Mouse (Mus musculus) stomach, embryonic 15.5 days (tissue): Measurements from ENCODE around the gene Cfap299. TPM values are rescaled to one million over a fixed set of nuclear protein-coding genes. Genes with fewer than 3 reads are reported as not detected.
"Not testable (repeated sequence)": the region's sequence is repeated elsewhere in the genome, so short reads cannot be mapped to it uniquely, and the experiment has no call there.

Experiments
- ATAC-seq: fragments of 200-750 bp; cut with Nextera tagmentation; 2 replicates; pipeline ENCODE4 v1.8.0; 2017; ENCODE audit warnings: low read depth, moderate number of reproducible peaks, moderate TSS enrichment; ENCODE audit not compliant: insufficient read depth, low FRiP score
- H3K27ac ChIP-seq: fragments of 300-500 bp; sonication (generic); 2 replicates; pipeline ENCODE4 v1.5.1; 2015; ENCODE audit warnings: mild to moderate bottlenecking, inconsistent platforms
- H3K27me3 ChIP-seq: fragments of 300-500 bp; sonication (generic); replicated peaks from 2 replicates; pipeline ENCODE4 v1.6.1; 2015; ENCODE audit warnings: inconsistent platforms
- H3K36me3 ChIP-seq: fragments of 300-500 bp; sonication (generic); 2 replicates; pipeline ENCODE4 v1.6.1; 2015; ENCODE audit warnings: inconsistent platforms
- H3K4me1 ChIP-seq: fragments of 300-500 bp; sonication (generic); 2 replicates; pipeline ENCODE4 v1.6.1; 2015; ENCODE audit warnings: inconsistent platforms
- H3K4me2 ChIP-seq: fragments of 300-500 bp; sonication (generic); 2 replicates; pipeline ENCODE4 v1.6.1; 2015; ENCODE audit warnings: mild to moderate bottlenecking, inconsistent platforms
- H3K4me3 ChIP-seq: fragments of 300-500 bp; sonication (generic); replicated peaks from 2 replicates; pipeline ENCODE4 v1.5.1; 2015; ENCODE audit warnings: inconsistent platforms
- H3K9ac ChIP-seq: fragments of 300-500 bp; sonication (generic); 2 replicates; pipeline ENCODE4 v1.6.1; 2015; ENCODE audit warnings: inconsistent platforms
- H3K9me3 ChIP-seq: fragments of 300-500 bp; sonication (generic); 2 replicates; pipeline ENCODE4 v1.6.1; 2016; ENCODE audit warnings: inconsistent platforms
- WGBS: fragments of 180-500 bp; shearing (Covaris S2); methylation state at CpG from one replicate; pipeline ENCODE4 v1.1.7; 2015; 5-methylcytosine and 5-hydroxymethylcytosine counted together
- polyA plus RNA-seq: library from polyadenylated mRNA; unstranded; fragments of >200 nt; fragmentation: Nextera tagmentation; extraction: Ambion mirVana; gene quantifications from 2 replicates; pipeline ENCODE4 v1.2.1, GENCODE M21; 2015

Gene Cfap299
- 0.49 and 0.64 TPM in 2 replicates for polyA plus RNA-seq

DNA sequence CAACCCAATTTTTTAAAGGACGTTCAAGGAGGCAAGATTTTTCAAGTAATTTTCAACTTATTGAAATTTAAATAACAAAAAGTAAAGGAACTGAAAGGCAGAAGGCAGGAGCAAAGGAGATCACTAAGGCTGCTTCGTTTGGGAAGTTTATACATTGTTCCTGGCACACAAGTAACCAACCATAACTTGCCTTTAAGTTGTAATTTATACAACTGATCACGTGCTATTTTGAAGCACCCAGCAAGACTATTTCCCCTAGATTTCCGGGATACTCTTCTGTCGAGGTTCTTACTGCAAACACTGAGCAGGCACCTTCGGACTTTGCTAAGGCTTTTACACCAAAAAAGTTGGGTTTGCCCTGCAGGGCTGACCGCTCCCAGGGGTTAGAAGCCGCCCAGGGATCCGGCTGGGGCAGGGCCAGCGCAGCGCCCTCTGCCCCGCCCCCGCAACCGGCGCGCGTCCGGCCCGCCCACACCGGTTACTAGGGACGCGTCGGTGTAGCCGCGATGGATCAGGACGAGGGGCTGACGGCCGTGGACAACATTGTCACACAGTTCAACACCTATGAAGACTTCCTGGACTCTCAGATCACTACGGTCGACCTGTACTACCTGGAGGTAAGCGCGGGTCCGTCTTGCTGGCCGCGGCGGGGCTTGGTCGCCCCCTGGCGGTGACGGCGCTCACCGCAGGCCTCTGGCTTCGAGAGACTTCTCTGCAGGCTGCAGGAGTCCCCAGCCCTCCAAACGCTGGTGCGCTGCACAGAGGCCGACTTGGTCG is at the start of gene Cfap299:
TSS of gene Cfap299 (plus strand) at position 457 of the 777 bp plus-strand sequence.
- Histone ChIP-seq H3K4me3 (peak within 1 kb of the TSS; percentile 59), H3K4me2 (peak within 1 kb of the TSS; percentile 74), H3K9me3 (no peaks in the 10 kb centered on the region), H3K9ac (no peak within 1 kb of the TSS), H3K27ac (no peak within 1 kb of the TSS), H3K4me1 (no peaks in the 10 kb centered on the region), H3K27me3 (no peaks in the 10 kb centered on the region), H3K36me3 (no peaks in the 10 kb centered on the region)
- under 1% methylated on average over 46 of the region's 46 CpGs for WGBS
- peak; percentile 95 for ATAC-seq

DNA sequence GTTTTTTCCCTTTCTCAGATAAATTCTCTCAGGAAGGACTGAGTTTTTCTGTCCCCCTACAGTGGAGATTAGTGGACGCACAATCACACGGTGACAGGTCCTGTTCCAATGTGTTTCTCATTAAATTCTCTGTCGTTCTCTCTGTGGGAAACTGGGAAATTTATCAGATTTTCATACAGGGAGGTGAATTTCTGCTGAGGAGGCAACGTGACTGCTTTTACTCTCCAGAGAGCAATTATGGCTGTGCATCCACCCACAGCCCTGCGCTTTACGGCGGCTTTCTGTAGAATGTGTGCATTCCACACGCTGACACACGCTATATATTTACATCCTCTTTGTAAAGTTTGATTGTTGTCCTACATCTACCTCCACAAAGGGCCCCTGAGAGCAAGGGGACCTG is 47.1 kb upstream of the Cfap299 start:
- WGBS = 58% methylated on average over 9 of the region's 9 CpGs
- H3K36me3 ChIP-seq = no peaks in the 10 kb centered on the region
- ATAC-seq = no peak

DNA sequence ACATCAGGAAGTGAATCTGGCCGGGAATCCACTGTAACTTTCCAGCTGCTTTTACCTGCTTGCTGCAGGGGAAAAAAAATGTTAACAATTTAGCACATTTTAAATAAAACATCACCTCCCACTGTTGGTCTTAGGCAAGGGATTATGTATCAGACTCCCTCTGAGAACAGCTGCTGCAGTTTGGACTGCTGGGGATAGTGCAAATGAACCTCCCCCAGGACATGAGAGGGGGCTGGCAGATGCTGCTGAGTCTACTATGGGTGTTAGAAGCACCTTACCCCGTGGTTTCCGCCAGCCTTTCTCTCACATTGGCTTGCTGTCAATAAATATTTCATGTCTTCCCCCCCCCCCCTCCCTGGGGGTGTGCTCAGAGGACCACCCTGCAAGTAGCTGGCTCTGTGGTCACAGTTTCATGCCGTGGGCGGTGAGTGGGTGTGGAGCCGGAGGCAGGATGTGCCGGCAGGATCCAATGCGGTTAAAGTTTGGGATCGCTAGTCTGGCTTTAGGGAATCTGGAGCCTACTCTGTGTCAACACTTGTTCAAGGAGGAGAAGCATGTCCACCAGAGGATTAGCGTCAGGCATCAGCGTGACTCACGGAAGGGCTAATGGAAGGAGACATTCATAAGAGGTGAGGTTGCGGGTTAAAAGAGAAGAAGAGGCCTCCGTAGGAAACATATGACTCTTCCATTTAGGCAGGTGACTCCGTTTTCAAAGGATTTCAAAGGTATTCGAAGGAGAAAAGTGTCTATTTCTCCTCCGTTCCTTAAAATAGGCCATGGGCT is 45.2 kb upstream of the Cfap299 start:
- no peak overlapping the region for H3K27ac ChIP-seq
- no peak overlapping the region for H3K4me3 ChIP-seq
- H3K36me3 ChIP-seq = no peaks in the 10 kb centered on the region
- no peaks in the 10 kb centered on the region for H3K27me3 ChIP-seq
- H3K4me1 ChIP-seq = no peaks in the 10 kb centered on the region
- no peak for ATAC-seq
- 20% methylated on average over 17 of the region's 17 CpGs for WGBS
- no peak overlapping the region for H3K9ac ChIP-seq
- peak overlapping the region; percentile 37 for H3K4me2 ChIP-seq
- no peaks in the 10 kb centered on the region for H3K9me3 ChIP-seq

More for the DNA sequence above, 47.1 kb upstream of the Cfap299 start:
- H3K4me3 ChIP-seq = no peak overlapping the region
- no peaks in the 10 kb centered on the region for H3K27me3 ChIP-seq
- H3K4me2 ChIP-seq = no peak overlapping the region
- H3K9me3 ChIP-seq = no peaks in the 10 kb centered on the region
- H3K9ac ChIP-seq = no peak overlapping the region
- no peak overlapping the region for H3K27ac ChIP-seq
- no peaks in the 10 kb centered on the region for H3K4me1 ChIP-seq

DNA sequence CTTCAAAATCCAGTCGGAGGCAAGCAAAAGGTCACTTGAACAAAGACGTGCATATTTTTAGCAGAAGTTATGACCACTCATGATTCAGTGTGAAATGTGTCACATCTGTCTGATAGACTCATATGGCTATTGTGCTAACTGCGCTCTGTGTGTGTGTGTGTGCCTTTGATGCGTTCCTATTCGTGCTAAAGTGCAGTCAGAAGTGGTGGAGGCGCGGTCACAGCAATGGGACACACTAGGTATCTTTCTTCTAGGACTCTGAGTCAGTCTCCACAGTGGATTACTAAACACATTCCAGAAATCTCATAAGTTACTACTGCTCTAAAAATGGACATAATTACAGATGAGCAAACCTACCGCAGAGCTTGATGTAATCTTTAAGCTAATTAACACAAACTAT is 38.5 kb upstream of the Cfap299 start:
- Histone ChIP-seq H3K9ac (no peak overlapping the region), H3K4me3 (no peak overlapping the region), H3K27ac (no peak overlapping the region), H3K9me3 (no peaks in the 10 kb centered on the region), H3K4me1 (no peaks in the 10 kb centered on the region; the same call in 1 of the 2 replicates), H3K4me2 (no peak overlapping the region), H3K27me3 (peaks cover 5% of the 10 kb centered on the region; the same call in 1 of the 2 replicates), H3K36me3 (no peaks in the 10 kb centered on the region)
- WGBS = 80% methylated on average over 8 of the region's 8 CpGs
- no peak for ATAC-seq

DNA sequence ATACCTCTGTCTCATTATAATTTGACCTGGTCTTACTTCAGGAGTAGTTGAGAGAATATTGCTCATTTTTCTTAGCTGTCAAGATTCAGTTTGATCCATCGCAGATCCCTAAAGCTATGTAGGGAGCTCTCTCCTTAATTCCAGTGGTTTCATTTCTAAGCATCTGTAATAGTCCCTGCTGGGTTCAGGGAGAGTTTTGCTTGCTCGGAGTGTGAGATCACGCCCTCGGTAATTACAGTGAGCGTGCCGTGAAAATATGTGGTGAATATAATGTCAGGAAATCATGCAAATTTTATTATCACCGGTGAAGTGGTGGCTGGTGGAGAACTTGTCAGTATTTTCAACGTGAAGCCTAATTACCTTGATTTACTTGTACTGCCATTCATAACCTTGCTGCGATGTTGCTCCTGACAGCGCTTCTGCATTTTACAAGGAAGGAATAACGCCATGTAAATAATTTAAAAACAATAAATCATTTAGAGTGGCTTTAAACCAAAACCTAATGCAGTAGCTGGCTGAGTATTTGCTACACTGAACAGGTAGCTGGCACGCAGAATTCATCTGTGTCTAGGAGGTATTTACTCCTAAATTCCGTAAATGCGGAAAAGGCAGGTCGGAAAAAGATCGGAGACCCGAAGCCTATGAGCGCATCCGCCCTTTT is 36.6 kb upstream of the Cfap299 start:
- Histone ChIP-seq H3K9me3 (no peaks in the 10 kb centered on the region), H3K4me1 (no peaks in the 10 kb centered on the region; the same call in 1 of the 2 replicates)
- no peak for ATAC-seq

DNA sequence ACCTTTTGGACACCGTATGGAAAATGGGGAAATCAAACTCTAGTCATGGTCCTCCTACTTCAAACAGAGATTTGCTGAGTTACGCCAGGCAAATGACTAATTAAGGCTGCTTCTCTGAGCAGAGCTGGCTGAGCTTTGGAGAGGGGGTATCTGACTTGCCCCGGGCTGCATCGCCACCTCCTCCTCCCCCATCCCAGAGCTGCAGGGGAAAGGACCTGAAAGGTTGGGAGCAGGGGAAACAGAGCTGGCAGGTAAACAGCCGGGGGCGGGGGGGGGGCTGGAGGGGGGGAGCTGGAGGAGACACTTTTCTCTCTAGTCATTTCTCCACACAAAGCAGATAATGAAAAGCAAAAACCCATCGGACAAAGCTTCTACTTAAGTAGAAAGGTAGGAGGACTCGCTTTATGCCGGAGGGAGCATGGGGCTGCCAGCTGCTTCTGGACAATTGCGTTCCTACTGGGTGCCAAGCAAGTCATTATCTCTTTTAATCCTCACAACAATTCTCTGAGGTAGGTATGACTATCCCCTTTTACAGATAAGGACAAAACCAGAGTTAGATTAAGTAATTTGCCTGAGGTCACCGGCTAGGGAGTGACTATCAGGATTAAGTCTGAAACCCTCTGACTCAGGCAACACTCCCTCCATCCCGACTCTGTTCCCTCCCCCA is 35.9 kb upstream of the Cfap299 start:
- Histone ChIP-seq H3K27ac (no peak overlapping the region), H3K36me3 (no peaks in the 10 kb centered on the region), H3K27me3 (peaks cover 5% of the 10 kb centered on the region; the same call in 1 of the 2 replicates), H3K9me3 (no peaks in the 10 kb centered on the region), H3K9ac (no peak overlapping the region), H3K4me1 (no peaks in the 10 kb centered on the region; the same call in 1 of the 2 replicates), H3K4me2 (peak overlapping the region; percentile 33), H3K4me3 (peak overlapping the region; percentile 12)
- ATAC-seq = no peak
- 3% methylated on average over 12 of the region's 12 CpGs for WGBS

More for the DNA sequence above, 36.6 kb upstream of the Cfap299 start:
- H3K27ac ChIP-seq = no peak overlapping the region
- peak overlapping the region; percentile 33 for H3K4me2 ChIP-seq
- H3K36me3 ChIP-seq = no peaks in the 10 kb centered on the region
- peak overlapping the region; percentile 12 for H3K4me3 ChIP-seq
- peaks cover 5% of the 10 kb centered on the region; the same call in 1 of the 2 replicates for H3K27me3 ChIP-seq
- H3K9ac ChIP-seq = no peak overlapping the region
- 2% methylated on average over 19 of the region's 19 CpGs for whole genome bisulfite sequencing

DNA sequence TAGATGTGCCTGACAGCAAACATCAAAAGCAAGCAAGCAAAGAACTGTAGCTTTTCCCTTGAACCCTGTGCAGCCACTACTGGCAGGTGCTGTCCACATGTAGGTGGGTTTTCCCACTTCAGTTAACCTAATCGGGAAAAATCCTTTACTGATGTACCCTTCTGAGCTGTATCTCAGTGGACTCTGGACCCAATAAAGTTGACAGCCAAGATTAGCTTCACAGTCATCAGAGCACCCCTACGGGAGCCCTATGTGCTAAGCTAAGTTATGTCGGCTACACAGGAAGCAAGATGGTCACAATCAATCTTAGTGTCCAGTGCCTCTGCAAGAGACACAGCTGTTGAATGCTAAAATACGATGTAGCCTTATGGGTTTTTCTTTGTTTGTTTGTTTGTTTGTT is 29.0 kb upstream of the Cfap299 start:
- H3K4me1 ChIP-seq = no peaks in the 10 kb centered on the region
- H3K27ac ChIP-seq = no peak overlapping the region
- no peak overlapping the region for H3K9ac ChIP-seq
- H3K36me3 ChIP-seq = no peaks in the 10 kb centered on the region
- no peaks in the 10 kb centered on the region for H3K27me3 ChIP-seq
- no peaks in the 10 kb centered on the region for H3K9me3 ChIP-seq
- H3K4me2 ChIP-seq = no peak overlapping the region
- 70% methylated on average over 4 of the region's 4 CpGs for WGBS
- no peak overlapping the region for H3K4me3 ChIP-seq
- no peak for ATAC-seq

DNA sequence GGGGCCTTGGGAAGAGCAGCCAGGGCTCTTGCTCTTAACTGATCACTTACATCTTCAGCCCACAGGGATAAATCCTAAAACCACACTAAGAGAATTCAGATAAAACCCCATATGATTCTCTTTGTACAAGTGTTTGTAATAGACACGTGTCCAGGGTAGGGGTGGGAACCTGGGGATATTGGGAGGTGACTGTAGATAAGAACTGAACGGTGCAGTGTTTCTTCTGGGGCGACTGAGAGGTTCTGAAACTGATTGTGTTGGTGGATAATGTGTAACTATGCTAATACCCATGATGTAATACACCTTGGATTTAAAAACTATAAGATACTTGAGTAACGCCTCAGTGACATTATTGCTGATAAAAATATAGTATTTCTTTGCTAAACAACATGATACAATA is 23.4 kb upstream of the Cfap299 start:
- Histone ChIP-seq H3K9ac (no peak overlapping the region), H3K27ac (no peak overlapping the region), H3K4me3 (no peak overlapping the region), H3K36me3 (no peaks in the 10 kb centered on the region), H3K4me1 (no peaks in the 10 kb centered on the region), H3K9me3 (no peaks in the 10 kb centered on the region), H3K4me2 (no peak overlapping the region), H3K27me3 (no peaks in the 10 kb centered on the region)
- WGBS = 65% methylated on average over 4 of the region's 4 CpGs
- ATAC-seq = no peak

DNA sequence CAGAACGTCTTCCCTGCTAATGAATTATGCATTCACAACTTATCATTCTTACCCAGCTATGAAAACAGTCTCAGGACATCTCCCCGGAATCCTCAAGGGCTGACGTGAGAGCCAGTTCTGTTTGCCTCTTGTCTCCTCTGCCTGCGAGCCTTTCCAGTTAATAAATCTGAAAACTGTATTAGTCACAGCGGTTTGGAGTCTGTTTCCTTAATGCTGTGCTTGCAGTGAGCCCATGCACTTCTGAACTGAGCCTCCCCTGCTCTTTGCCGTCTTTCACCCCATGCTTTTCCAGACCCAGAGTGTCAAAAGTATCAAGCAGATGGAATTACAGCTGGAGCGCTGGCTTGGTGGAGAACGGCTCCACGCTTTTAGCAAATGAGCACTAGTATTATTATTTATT is 22.6 kb upstream of the Cfap299 start:
- no peaks in the 10 kb centered on the region for H3K36me3 ChIP-seq
- no peaks in the 10 kb centered on the region for H3K9me3 ChIP-seq
- no peak overlapping the region for H3K4me3 ChIP-seq
- no peak for ATAC-seq
- H3K9ac ChIP-seq = no peak overlapping the region
- no peak overlapping the region for H3K4me2 ChIP-seq
- no peaks in the 10 kb centered on the region for H3K27me3 ChIP-seq
- no peaks in the 10 kb centered on the region for H3K4me1 ChIP-seq
- WGBS = 31% methylated on average over 9 of the region's 9 CpGs
- no peak overlapping the region for H3K27ac ChIP-seq

DNA sequence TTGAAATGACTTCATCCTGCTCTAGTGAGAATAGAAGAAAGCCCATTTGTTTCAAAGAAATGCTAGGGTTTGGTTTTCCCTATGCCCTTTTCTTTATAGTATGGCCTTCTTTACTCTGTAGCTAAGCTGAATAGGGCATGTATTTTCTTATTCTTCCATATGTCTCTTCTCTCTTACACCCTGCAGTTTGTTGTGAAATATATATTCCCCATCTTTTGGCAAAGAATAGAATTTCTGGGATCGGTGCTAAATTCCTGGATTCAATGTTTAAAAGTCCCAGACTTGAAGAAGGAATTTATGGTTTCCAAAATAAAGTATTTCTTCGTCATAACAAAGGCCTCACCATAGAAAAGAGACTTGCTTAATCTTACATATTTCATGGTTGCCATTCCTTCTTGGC is 2.5 kb upstream of the Cfap299 start:
- H3K36me3 ChIP-seq = no peaks in the 10 kb centered on the region
- H3K4me2 ChIP-seq = no peak overlapping the region
- H3K9ac ChIP-seq = no peak overlapping the region
- 60% methylated on average over 2 of the region's 2 CpGs for WGBS
- H3K9me3 ChIP-seq = no peaks in the 10 kb centered on the region
- no peaks in the 10 kb centered on the region for H3K4me1 ChIP-seq
- no peak for ATAC-seq
- H3K27me3 ChIP-seq = no peaks in the 10 kb centered on the region
- H3K27ac ChIP-seq = no peak overlapping the region
- no peak overlapping the region for H3K4me3 ChIP-seq

DNA sequence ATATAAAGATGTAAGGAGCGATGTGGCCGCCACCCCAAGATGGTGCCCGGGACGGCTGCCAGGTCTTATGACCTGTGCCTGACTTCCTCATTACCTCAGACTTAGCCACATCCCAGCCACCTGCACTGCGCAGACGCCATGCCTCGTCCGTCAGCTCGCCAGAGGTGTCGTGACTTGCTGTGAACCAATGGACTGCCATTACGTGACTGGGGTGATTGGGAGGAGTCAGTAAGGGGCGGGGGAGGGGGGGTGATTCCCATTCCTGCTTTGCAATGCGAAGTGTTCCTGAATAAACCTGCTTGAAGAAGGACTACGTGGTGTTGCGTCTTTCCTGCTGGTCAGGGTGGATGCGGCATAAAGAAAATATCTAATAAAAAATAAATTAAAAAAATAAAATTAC is 14.6 kb downstream of the Cfap299 start:
- not testable (repeated sequence) for H3K27me3 ChIP-seq, H3K36me3 ChIP-seq, ATAC-seq, H3K9me3 ChIP-seq, H3K4me1 ChIP-seq, H3K4me3 ChIP-seq, H3K4me2 ChIP-seq, H3K9ac ChIP-seq, H3K27ac ChIP-seq
- 88% methylated on average over 16 of the region's 16 CpGs for WGBS
